Mouse (Mus musculus) lung, embryonic 14.5 days (tissue): ENCODE results near the gene Lrrc59. TPM values are rescaled to one million over a fixed set of nuclear protein-coding genes. Genes with fewer than 3 reads are reported as not detected.
"Not testable (repeated sequence)": the region's sequence is repeated elsewhere in the genome, so short reads cannot be mapped to it uniquely, and the experiment has no call there.

Source experiments
- ATAC-seq: fragments of 200-750 bp; cut with Nextera tagmentation; 2 replicates; pipeline ENCODE4 v1.8.0; 2017; ENCODE audit warnings: mild to moderate bottlenecking, moderate TSS enrichment, moderate library complexity; ENCODE audit not compliant: insufficient read depth
- DNase-seq: peaks from one replicate; pipeline ENCODE4 v3.0.0-alpha.2; 2015
- H3K27ac ChIP-seq: fragments of 300-500 bp; sonication (generic); 2 replicates; pipeline ENCODE4 v1.5.1; 2014; ENCODE audit warnings: low read depth, mild to moderate bottlenecking, moderate library complexity
- H3K27me3 ChIP-seq: fragments of 300-500 bp; sonication (generic); 2 replicates; pipeline ENCODE4 v1.6.1; 2014; ENCODE audit warnings: low read length, control low read depth; ENCODE audit not compliant: insufficient read depth
- H3K36me3 ChIP-seq: fragments of 300-500 bp; sonication (generic); 2 replicates; pipeline ENCODE4 v1.6.1; 2014; ENCODE audit warnings: control low read depth; ENCODE audit not compliant: insufficient read depth
- H3K4me1 ChIP-seq: fragments of 300-500 bp; sonication (generic); 2 replicates; pipeline ENCODE4 v1.6.1; 2014; ENCODE audit warnings: antibody characterized with exemption, control low read depth; ENCODE audit not compliant: insufficient read depth
- H3K4me2 ChIP-seq: fragments of 300-500 bp; sonication (generic); 2 replicates; pipeline ENCODE4 v1.6.1; 2014; ENCODE audit warnings: mild to moderate bottlenecking
- H3K4me3 ChIP-seq: fragments of 300-500 bp; sonication (generic); 2 replicates; pipeline ENCODE4 v1.5.1; 2014; ENCODE audit warnings: low read depth, low read length
- H3K9ac ChIP-seq: fragments of 300-500 bp; sonication (generic); 2 replicates; pipeline ENCODE4 v1.6.1; 2014
- H3K9me3 ChIP-seq: fragments of 300-500 bp; sonication (generic); 2 replicates; pipeline ENCODE4 v1.6.1; 2016; ENCODE audit warnings: low read depth, low read length, control low read depth
- CTCF ChIP-seq: IDR thresholded peaks from 2 replicates; pipeline ENCODE4 v1.5.1; 2016; ENCODE audit warnings: antibody characterized with exemption, low read depth
- WGBS: fragments of 180-500 bp; shearing (Covaris S2); extraction: QIAGEN DNeasy Blood & Tissue Kit; methylation state at CpG from one replicate; pipeline ENCODE4 v1.1.7; 2014; 5-methylcytosine and 5-hydroxymethylcytosine counted together
- polyA plus RNA-seq: library from polyadenylated mRNA; unstranded; fragments of >200 nt; fragmentation: Nextera tagmentation; extraction: Ambion mirVana; gene quantifications from 2 replicates; pipeline ENCODE4 v1.2.1, GENCODE M21; 2014

The Lrrc59 gene
- polyA plus RNA-seq, 1 experiment from 2014 or later = 222 TPM

DNA sequence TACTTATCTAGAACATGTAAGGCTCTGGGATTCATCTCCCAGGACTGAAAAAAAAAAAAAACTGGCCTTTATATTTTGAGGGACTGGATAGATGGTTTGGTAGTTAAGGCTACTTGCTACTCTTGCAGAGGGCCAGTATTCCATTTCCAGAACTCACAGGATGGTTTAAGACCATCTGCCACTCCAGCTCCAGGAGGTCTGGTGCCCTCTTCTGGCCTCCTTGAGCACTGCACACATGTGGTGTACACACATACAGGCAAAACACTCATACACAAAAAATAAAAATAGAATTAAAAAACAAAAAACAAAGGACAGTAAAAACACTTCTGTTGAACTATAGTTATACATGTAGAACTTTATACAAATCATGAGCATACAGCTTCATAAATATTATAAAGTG is 51.1 kb downstream of the Lrrc59 start:
- no peak for ATAC-seq
- no peak overlapping the region for H3K4me2 ChIP-seq
- TF ChIP-seq CTCF = peak; percentile 16; the same call in 1 of the 2 replicates
- no peak overlapping the region for H3K9ac ChIP-seq
- H3K4me3 ChIP-seq = no peak overlapping the region
- H3K27me3 ChIP-seq = no peaks in the 10 kb centered on the region
- peaks cover 5% of the 10 kb centered on the region; the same call in 1 of the 2 replicates for H3K4me1 ChIP-seq
- no peaks in the 10 kb centered on the region for H3K36me3 ChIP-seq
- no peak for DNase-seq
- no peaks in the 10 kb centered on the region for H3K9me3 ChIP-seq
- no peak overlapping the region for H3K27ac ChIP-seq

DNA sequence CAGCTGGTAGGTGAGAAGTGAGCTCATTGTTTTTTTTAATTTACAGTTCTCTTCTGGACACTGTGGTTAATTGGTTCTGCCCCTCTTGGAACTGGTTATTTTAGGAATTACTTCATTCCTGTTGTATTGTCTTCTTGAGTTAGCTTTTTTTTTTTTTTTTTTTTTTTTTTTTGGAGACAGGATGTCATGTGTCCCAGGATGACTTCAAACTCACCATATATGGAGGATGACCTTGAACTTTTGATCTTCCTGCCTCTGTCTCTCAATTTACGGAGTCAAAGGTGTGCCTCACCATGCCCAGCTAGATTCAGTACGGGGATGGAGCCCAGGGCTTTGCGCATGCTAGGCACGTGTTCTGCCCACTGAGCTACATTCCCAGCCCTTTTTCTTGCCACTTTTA is 52.1 kb downstream of the Lrrc59 start:
- no peaks in the 10 kb centered on the region; the same call in 1 of the 2 replicates for H3K4me1 ChIP-seq
- no peaks in the 10 kb centered on the region for H3K36me3 ChIP-seq
- H3K9ac ChIP-seq = no peak overlapping the region
- no peak overlapping the region for H3K4me3 ChIP-seq
- no peak for DNase-seq
- no peak overlapping the region for H3K27ac ChIP-seq
- no peak for TF ChIP-seq CTCF
- H3K27me3 ChIP-seq = no peaks in the 10 kb centered on the region
- ATAC-seq = no peak
- 79% methylated on average over 4 of the region's 4 CpGs for WGBS
- H3K4me2 ChIP-seq = no peak overlapping the region
- H3K9me3 ChIP-seq = no peaks in the 10 kb centered on the region

GRCm38 (mm10) chr11:94682427-94682826 is 52.9 kb downstream of the Lrrc59 start:
- Histone ChIP-seq H3K9ac (no peak overlapping the region), H3K4me3 (no peak overlapping the region), H3K36me3 (no peaks in the 10 kb centered on the region), H3K4me1 (no peaks in the 10 kb centered on the region; the same call in 1 of the 2 replicates), H3K27ac (no peak overlapping the region), H3K4me2 (no peak overlapping the region), H3K27me3 (no peaks in the 10 kb centered on the region), H3K9me3 (no peaks in the 10 kb centered on the region)
- no peak for ATAC-seq
- no peak for DNase-seq
- 67% methylated on average over 7 of the region's 7 CpGs for WGBS
- TF ChIP-seq CTCF = no peak

DNA sequence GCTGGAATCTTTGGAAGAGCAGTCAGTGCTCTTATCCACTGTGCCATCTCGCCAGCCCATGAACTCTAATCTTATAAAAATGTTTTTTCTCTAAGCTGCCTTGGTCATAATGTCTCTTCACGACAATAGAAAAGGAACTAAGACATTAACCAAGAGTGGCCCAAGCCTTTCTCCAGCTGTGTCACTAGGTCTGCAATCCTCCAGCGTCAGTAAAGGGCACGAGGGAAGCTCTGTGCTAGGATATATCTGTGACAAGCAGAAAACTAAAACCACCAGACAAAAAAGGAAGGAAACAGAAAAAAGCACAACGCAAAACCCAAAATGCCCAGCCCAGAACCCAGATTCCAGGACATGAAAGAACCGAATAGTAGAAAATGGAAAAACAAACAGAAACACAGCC is 57.6 kb downstream of the Lrrc59 start:
- H3K4me1 ChIP-seq = no peaks in the 10 kb centered on the region
- WGBS = 79% methylated on average over 6 of the region's 6 CpGs
- no peak for TF ChIP-seq CTCF
- H3K27ac ChIP-seq = no peak overlapping the region
- no peaks in the 10 kb centered on the region for H3K36me3 ChIP-seq
- ATAC-seq (no peak), DNase-seq (no peak)
- H3K9me3 ChIP-seq = no peaks in the 10 kb centered on the region
- H3K4me3 ChIP-seq = no peak overlapping the region
- H3K27me3 ChIP-seq = no peaks in the 10 kb centered on the region
- H3K4me2 ChIP-seq = no peak overlapping the region
- no peak overlapping the region for H3K9ac ChIP-seq

DNA sequence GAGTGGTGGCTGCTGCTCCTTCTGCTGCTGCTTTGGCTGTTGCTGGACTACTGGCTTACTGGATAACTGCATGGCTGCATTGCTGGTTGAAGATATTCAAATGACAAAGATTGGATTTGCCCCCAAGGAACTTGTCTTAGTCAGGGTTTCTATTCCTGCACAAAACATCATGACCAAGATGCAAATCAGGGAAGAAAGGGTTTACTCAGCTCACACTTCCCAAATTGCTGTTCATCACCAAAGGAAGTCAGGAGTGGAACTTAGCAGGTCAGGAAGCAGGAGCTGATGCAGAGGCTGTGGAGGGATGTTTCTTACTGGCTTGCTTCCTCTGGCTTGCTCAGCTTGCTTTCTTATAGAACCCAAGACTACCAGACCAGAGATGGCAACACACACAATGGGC is 62.9 kb downstream of the Lrrc59 start:
- H3K4me3 ChIP-seq, H3K9me3 ChIP-seq, DNase-seq, ATAC-seq, H3K27ac ChIP-seq, H3K27me3 ChIP-seq, H3K36me3 ChIP-seq, H3K9ac ChIP-seq, H3K4me1 ChIP-seq, H3K4me2 ChIP-seq: not testable (repeated sequence)

Other genes starting within 250 kb of the Lrrc59 start
- 3.1 and 3.7 TPM in 2 replicates for gene Abcc3, start 236.8 kb upstream of the Lrrc59 start, polyA plus RNA-seq
- gene Cacna1g, start 155.6 kb upstream of the Lrrc59 start, polyA plus RNA-seq = 12.9 and 13.5 TPM in 2 replicates
- gene Spata20, start 143.6 kb upstream of the Lrrc59 start, polyA plus RNA-seq = 0.42 TPM in 1 of 2 replicates, not detected in the other
- gene Epn3, start 129.8 kb upstream of the Lrrc59 start, polyA plus RNA-seq = 14.1 and 15.9 TPM in 2 replicates
- 3.2 and 3.3 TPM in 2 replicates for gene Mycbpap, start 108.0 kb upstream of the Lrrc59 start, polyA plus RNA-seq
- 3.6 and 4.2 TPM in 2 replicates for gene Rsad1, start 80.5 kb upstream of the Lrrc59 start, polyA plus RNA-seq
- gene Chad, start 64.7 kb upstream of the Lrrc59 start, polyA plus RNA-seq = 1.6 and 2.0 TPM in 2 replicates
- gene Acsf2, start 27.9 kb upstream of the Lrrc59 start, polyA plus RNA-seq = 10.2 and 10.4 TPM in 2 replicates
- gene Mrpl27, start 24.0 kb downstream of the Lrrc59 start, polyA plus RNA-seq = 137 TPM in 2 replicates
- gene Eme1, start 24.2 kb downstream of the Lrrc59 start, polyA plus RNA-seq = 30.0 and 35.4 TPM in 2 replicates
- gene Xylt2, start 47.7 kb downstream of the Lrrc59 start, polyA plus RNA-seq = 25.0 and 31.5 TPM in 2 replicates
- gene Gm11541, start 74.7 kb downstream of the Lrrc59 start, polyA plus RNA-seq = 1.5 and 2.0 TPM in 2 replicates
- gene Cdc34b, start 112.0 kb downstream of the Lrrc59 start, polyA plus RNA-seq = 0.20 and 0.21 TPM in 2 replicates
- gene Tmem92, start 152.9 kb downstream of the Lrrc59 start, polyA plus RNA-seq = not detected in 2 replicates